Mouse (Mus musculus) R1 (cell line): ENCODE data around the gene Rassf7.
A peak's percentile ranks its signal among the peaks of the same experiment; 100 is the strongest.

Experiments
- DNase-seq: peaks from one replicate; pipeline ENCODE4 v3.0.0-alpha.2; 2018; ENCODE audit warnings: low read depth, low spot score

The Rassf7 gene

DNA sequence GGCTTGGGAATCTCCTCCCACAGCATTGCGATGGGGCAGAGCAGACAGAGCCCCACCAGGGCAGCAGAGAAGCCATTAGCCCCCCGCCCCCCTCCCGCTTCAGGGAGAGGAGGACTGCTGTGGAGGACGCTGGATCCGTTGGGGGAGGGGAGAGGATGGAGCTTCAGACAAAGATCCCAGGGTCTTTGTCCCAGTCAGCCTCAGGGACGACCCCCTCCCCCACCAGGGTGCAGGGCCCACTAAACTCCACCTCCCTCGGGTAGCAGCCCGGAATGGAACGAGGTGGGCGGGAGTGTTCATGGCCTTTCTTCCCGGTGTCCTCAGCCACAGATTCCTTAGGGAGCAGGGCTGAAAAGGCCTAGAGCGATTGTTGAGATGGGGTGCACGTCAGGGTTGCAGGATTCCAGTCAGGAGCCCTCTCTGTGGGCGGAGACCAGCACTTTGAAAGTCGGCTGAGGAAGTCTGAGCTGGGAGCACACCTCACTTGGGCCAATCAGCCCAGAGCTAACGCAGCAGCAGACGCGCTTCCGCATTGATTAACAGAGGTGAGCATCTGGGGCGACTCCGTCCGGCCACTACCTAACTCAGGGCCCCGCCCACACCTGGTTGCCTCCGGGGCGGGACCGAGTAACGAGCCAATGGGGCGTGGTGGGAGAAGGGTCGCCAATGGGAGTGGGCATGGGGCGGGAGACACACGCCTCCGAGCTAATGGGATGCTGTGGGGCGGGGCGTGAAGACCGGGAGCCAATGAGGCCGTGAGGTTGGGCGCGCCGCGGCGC lies at the start of gene Rassf7:
Gene Rassf7 (plus strand): TSS at position 760 of the 779 bp plus-strand sequence.
- DNase-seq: peak; percentile 99

DNA sequence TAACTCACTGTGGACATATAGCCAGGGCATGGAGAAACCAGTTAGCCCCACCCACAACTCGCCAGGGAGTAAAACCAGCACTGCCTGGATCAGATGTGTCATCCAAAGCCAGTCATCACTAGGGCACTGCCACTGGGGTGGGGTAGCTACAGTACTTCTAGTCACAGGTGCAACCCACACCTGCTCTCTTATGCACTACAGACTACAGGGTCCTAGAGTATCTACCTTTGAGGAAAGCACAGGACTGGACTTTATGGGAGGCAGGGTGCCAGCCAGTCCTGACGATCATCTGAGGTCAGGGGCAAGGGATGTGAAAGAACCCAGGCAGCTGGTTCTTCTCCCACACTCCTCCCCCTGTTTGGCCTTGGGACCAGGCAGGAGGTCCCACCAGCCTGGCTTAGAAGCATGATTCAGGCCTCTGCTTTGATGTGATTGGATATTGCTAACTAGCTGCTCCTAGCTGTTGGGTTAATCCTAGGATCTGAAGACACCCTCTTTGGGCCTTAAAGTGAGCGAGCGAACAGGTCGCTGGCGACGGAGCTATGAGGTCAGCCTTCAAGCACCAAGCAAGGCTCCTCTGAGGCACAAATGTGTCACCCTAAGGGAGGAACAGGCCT lies 47.7 kb upstream of the Rassf7 start:
- peak; percentile 71 for DNase-seq

DNA sequence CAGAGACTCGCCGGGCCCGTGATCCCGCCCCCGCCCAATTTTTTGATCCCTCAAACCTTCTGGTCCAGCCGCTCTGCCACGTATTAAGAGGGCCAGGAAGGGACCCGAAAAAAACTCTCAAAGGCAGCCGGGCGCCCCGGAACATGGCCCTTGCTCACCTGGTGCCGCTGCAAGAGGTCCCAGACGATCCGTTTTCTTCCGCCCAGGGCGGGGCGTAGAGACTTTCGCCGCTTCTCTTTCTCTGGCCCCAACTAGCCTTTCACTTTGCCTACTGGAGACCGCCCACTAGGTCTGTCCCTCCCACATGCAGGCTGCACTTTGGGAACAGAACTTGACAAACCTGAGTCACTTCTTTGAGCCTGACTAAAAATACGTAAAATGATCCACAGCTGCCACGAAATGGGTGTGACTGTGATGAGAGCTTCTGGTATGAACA lies 47.1 kb upstream of the Rassf7 start:
- peak; percentile 88 for DNase-seq

DNA sequence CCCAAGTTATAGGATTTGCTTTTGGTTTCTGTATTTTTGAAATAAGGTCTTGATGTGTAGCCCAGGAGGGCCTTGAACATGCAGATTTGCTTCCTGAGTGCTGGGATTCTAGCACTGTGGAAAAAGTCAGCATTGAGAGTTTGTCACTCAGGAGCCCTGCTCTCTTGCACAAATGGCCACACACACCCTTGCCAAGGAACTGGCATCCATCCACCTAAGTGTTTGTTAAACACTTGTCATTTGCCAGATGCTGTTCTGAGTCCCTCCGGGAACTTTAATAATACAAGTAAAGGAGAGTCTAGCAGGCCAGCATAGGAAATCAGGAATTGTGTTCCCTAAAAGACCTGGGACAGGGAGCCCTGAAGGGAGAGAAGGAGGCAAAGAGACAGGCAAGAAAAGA lies 46.4 kb upstream of the Rassf7 start:
- no peak for DNase-seq

DNA sequence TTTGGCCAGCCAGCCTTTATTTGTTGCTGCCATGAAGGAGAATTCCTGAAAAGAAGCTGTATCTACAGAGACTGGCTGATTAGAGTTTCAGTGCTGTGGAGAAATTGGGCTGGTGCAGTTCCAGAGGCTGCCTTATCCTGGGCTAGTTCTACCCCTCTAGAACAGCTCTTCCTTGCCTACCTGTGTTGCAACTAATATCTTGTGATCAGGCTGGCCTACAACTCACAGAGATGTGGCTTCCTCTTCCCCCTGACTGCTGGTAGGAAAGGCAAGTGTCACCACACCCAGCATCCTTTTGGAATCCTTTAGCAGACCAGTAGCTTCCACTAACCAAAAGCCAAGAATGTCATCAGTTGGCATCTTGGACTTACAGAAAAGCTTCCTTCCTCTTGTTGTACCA lies 45.8 kb upstream of the Rassf7 start:
- no peak for DNase-seq

DNA sequence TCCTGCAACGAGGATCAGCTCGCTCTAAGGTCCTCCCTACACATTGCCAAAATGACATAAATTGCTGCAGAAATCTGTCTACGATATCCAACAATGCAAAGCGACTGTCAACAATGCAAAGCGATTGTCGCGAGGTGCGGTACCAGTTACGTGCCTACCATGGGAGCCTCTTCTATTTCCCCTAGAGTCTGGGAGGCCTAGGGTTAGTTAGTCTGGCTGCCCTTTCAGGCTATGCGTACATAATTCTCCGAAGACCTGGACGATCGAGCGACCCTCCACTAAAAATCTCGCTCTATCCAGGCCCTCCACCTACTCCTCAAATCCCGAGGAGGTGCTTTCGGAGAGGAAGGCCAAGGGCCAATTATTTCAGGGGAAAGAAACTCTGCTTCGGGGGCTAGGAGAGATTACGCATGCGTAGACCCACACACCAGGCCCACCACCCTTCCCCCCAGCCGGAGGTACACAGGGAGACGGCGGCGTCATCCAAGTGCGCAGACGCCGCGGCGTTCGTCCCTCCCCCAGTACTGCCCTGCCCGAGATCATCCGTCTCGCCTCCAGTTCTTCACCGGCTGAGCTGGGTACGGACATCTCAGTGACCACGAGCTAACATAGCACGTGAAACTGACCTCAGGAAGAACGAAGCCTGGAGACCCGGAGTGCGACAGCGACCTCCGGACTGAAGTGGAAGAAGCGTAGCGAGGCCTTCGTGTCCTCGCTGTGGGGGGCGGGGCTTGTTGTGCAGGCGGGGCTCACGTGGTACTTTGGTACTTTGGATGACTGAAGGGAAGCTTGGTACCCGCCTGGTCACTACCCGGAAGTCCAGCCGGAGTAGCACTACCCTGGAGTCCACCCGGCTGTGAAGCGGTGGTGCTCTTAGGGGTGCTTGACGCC lies 43.3 kb upstream of the Rassf7 start, which contains the start of gene Rnh1:
Gene Rnh1 (minus strand): TSS at position 742 of the 891 bp plus-strand sequence.
- peak; percentile 96 for DNase-seq

DNA sequence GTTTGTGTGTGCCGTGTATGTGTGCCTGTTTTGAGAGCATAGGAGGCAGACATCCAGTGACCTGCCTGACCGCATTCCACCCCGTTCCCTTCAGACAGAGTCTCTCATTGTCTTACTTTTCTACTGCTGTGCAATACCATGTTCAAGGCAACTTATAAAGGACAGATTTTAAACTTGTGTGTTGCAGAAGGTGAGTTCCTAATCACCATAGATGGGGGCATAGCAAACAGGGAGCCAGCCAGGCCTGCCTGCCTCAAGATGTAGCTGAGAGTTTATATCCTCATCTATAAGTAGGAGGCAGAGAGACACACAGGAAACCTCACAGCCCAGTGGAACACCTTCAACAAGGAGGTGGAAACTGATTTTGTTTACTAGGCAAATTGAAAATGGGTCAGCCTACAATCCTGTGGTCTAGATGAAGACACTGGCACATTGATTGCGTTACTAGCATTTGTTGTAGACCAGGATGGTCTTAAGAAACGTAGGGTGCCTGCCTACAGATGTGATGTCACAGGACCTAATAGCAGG lies 42.3 kb upstream of the Rassf7 start:
- no peak for DNase-seq

DNA sequence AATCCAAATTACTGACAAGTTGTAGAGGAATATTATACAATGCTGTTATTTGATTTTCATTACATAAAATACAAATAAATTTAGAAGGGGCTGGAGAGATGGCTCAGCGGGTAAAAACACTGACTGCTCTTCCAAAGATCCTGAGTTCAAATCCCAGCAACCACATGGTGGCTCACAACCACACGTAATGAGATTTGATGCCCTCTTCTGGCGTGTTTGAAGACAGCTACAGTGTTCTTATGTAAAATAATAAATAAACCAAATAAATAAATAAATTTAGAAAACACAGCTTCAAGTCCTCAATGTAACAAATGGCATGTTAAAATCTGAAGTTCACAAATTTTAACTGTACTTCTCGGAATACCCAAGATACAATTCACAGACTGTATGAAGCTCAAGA lies 40.6 kb upstream of the Rassf7 start:
- DNase-seq: no peak

DNA sequence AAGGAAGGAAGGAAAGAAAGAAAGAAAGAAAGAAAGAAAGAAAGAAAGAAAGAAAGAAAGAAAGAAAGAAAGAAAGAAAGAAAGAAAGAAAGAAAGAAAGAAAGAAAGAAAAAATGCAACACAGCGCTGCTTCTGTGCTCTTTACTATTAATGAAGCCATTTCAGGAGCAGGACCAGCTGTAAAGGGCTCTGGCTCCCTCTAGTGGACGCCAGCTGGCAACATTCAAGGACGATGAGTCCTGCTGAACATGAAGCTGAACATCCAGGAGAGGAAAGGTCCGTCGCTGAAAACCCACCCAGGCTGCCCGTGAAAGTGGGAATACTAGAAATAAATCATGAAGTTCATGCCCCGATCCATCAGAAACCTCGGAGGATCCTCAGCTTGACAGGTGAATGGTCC lies 39.5 kb upstream of the Rassf7 start:
- peak; percentile 89 for DNase-seq

DNA sequence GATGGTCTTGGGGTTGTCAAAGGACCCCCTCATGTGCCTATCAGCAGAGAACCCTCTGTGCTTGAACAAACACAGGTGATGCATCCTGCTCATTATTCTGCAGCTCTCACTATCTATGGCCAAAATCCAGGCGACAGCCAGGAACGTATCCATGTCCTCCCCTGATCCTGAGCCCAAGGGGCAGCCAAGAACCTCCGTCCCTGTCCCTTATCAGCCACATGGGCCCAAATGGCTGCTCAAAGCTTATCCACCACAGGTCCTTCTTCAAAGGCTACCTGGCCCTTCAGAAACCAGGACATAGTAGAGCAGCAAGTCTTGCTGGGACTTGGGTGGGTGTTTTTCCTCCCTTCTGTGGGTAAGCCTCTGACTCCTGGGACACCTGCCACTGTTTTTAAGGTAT lies 27.5 kb upstream of the Rassf7 start:
- DNase-seq: no peak

DNA sequence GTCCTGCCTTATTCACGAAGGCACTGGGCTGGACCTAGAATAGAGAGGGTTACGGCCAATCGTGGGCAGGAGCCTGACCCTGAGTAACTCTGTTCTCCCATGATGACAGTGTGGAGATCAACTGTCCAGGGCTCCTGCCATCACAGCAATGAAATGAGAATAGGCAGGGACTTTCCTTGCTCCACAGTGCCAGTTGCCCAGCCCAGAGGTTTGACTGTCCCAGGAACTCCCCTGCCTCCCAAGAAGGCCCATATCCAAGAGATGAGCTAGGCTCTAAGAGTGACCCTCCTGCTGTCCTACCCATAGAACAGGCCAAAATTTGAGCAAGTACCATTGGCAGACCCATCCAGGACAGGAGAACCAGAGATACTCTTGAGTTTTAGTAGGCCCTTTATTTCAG lies 26.9 kb upstream of the Rassf7 start:
- DNase-seq: no peak

DNA sequence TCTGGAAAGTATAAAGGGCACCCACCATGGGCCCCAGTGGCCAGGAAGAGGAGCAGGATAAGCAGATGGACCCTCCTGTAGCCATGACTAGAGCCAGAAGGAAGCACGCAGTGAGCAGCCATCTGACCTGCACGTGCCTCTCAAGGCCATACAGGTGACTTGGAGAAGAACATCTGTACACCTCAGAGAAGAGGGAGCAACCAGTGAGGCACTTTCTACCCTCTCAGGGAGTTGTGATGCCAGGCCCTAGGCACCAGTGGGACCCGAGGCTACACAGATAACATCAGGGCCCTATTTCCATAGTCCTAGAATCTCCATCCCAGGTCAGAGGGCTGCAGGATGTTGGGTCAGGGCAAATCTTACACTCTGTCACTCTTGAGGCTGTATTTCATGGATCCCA lies 25.4 kb upstream of the Rassf7 start:
- DNase-seq: no peak

DNA sequence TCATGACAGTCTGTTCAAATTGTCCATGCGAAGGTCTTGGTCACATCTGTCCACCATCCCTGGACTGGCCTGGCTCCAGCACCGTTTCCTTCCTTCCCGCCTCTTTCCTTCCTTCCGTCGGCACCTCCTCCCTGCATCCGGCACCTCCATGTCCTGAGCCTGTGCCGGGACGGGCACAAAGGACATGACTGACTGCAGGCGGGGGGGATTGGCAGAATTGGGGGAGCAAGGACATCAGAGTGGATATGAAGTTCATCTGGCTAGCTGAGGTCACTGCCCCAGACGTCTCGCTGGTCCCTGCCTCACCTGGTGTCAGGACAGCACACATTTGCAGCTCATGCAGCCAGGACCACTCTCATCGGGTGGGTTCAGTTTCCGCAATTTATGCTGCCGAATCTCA lies 24.6 kb upstream of the Rassf7 start:
- DNase-seq: no peak

DNA sequence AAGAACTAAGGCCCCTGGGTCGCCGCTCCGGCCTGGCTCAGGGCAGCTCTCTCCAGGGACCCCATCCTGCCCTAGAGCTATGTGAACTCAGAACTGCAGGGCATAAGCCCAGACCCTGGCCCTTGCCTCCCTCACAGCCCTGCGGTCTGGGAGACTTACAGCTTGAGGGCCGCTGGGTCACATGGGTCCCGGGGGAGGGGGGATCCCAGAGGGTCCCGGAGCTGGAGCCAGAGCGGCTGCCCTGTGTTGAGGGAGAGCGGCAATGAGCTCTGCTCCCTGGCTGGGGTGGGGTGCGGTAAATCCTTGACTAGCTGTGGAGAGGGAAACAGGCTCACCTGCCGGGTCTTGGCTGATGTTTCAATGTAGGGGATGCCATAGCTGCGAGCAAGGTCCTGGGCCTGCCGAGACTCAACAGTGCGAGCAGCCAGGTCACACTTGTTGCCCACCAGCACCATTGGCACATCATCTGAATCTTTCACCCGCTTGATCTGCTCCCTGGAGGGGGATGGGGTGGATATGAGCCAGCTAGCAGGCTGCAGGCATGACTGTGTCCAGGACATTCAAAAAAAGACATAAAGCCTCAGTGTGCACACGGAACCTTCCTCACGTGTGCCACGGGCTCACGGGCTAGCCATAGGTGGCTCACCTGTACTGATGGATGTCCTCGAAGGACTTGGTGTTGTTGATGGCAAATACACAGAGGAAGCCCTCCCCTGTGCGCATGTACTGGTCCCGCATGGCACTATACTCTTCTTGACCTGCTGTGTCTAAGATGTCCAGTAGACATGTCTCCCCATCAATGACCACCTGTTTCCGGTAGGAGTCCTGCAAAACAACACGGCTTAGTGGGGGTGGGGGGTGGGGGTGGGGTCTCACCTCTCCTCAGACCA lies 23.6 kb upstream of the Rassf7 start:
- no peak for DNase-seq

DNA sequence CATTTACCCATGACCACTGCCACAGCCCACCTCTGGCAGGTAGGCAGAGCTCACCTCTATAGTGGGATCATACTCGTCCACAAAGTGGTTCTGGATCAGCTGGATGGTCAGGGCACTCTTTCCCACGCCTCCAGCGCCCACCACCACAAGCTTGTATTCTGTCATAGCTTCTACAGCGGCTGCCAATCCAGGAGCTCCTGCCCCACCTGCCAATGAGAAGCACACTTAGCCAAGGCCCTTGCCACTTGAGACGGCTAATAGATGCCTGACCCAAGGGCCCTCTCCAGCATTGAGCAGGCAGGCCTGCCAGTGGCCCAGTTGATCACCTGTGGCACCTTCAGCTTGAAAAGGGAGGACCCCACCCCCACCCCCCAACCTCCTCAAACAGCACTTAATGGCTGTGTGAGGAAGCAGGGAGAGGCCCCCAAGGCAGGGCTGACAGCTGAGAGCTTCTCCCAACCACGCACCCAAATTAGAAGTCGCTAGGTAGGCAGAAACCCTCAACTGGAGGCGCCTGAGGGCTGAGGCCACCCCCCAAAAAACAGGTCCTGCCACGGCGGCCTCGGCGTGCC lies 22.8 kb upstream of the Rassf7 start:
- peak; percentile 39 for DNase-seq

DNA sequence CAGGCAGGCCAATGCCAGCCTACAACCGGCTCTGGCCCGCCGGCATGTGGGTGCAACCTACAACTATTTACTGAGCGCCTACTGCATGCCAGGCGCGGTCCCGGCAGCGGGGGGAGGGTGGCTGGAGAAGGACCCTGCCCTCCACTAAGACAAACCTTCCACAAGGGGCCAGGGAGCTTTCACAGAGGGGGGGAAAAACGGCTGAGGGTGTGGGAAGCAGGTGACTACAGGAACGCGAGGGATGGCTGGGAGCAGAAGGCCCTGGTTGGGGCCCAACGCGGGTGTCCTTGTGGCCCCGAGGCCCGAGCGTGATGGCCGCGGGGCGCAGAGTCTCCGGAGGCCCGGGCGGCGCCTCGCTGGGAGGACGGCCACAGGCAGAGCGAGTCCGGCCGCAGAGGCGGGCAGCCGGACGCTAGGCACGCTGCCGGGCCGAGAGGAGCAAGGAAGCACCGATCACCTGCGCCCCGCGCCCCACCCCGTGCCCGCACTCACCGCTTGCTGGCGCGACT lies 22.3 kb upstream of the Rassf7 start:
- DNase-seq: peak; percentile 80

DNA sequence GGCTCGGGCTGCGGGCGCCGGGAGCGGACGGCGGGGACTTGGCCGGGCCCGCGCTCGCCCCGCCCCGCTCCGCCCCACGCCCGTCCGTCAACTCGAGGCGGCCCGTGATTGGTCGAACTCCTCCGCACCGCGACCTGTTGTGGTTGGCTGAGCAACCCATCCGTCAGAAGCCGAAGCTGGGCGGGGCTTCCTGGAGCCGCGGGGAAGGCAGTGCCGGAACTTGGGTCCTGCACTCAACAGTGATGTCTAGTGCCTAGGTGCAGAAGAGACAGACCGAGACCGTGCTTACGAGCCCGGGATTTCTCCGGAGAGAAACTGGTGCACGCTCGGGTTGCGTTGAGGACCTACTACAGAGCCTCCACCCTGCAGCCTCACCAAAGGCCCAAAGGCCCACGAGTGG lies 21.7 kb upstream of the Rassf7 start, which contains the start of the genes Hras and Lrrc56:
Gene Hras (minus strand): TSS at position 58 of the 400 bp plus-strand sequence.
Gene Lrrc56 (plus strand): TSS at position 210 of the 400 bp plus-strand sequence.
- DNase-seq: peak; percentile 98

DNA sequence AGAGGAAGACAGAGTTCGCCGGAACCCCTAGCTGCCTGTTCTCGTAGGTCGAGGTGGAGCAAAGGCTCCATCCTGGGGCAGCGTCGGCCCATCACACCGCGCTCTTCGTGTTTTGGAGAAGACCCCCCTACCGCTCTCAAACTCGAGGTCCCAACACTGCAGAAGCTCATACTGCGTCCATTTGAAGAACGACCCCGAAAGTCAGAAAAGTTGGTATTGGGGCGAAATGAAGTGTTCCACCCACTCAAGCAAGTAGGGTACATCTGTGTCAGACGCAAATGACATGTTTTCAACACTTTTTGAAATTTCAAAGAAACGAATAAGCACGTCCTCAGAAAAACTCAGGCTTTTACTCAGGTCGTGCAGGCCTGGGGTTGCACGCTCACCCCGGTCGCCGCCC lies 21.3 kb upstream of the Rassf7 start:
- no peak for DNase-seq

DNA sequence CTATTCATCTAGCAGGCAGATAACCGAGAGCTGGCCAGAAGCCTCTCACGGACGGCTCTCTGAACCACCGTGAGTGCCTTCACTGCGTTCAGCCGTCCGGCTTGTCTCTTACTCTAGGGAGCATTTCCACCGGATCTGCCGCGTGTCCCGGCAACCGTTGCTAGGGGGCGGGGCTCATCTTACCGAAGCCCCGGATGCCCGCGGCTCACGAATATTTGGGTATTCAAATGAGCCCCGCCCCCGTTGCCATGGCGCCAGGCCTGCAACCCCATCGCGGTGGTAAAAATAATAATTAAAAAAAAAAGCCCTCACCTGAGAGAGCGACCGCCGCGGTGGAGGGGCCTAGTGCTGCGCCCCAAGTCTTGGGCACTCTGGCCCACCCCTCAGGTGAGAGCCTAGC lies 20.8 kb upstream of the Rassf7 start:
- DNase-seq: peak; percentile 95

DNA sequence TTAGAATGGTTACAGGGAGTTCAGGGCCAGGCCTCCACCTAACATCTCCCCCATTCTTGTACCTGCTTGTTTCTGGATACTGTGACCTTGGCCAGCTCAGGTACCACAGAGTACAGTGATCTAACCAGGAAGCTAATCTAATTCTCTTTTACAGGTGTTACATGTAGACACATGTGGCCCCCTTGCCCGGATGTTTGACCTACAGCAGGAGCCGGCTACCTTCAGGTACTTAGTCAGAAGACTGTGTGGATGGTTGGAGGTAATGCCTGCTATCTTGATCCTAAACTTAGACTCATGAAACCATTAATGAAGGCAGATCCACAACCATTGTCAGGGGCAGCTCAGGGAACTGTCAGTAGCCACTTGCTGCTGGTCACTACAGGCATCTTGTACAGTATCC lies 19.9 kb upstream of the Rassf7 start:
- DNase-seq: no peak
